Mouse (Mus musculus): ENCODE results near the gene Tcf7l2.

Gene Tcf7l2

DNA sequence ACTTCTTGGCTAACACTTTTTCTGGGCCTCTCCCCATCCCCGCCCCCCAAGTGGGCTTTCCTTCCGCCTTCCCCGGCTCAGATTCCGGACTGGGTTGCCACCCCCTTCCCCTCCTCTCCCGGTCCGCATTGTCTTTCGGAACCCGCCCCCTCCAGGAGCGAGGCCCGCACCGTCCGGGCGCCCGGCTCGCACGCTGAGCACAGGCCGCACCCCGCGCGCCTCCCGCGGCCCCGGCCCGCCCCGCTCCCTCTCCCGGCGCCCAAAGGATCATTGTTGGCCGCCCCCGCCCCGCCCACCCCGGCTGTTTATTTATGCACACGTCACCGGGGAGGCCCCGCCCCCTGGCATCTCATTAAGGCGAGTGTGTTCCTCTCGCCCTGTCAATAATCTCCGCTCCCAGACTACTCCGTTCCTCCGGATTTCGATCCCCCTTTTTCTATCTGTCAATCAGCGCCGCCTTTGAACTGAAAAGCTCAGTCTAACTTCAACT is at the start of gene Tcf7l2:
Gene Tcf7l2, plus strand, starts transcription at position 382 of the 490 bp plus-strand sequence.
- DNase-seq: peak; percentile 99

- no peak for DNase-seq
Measured at GRCm38 (mm10) chr19:55694651-55695050, 47.0 kb upstream of the Tcf7l2 start.

DNA sequence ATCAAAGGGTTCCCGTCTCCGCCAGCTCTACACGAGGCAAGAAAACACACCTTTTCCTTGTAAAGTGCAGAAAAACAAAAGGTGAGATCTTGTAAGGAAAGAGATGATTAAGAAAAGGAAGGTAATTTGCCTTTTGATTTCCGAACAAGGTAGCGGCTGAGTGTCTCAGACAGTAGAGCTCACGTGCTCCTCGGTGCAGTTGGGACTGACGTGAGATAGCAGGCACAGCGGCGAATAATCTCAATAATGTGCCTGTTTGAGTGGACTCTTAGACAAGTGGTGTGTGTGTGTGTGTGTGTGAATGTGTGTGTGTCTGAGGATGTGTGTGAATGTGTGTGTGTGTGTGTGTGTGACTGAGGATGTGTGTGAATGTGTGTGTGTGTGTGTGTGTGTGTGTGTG is 46.2 kb upstream of the Tcf7l2 start:
- DNase-seq: no peak

DNA sequence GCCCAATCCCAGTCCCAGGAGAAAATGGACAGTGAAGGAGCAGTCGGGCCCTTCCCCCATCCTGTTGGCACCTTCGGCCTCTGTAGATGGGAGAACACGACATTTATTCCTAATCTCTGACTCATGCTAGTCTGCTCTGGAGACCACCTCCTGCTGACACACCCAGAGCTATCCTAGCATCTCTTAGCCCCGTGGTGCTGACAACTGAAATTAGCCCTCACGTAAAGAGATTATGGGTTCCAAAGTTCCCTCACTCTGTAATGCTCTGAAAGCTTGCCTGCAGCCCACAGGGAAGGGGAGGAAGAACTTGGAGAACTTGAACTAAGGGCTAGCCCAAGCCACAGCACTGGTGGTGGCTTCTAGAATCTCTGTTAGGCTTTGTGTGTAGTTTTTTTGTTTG is 42.7 kb upstream of the Tcf7l2 start:
- DNase-seq: no peak

DNA sequence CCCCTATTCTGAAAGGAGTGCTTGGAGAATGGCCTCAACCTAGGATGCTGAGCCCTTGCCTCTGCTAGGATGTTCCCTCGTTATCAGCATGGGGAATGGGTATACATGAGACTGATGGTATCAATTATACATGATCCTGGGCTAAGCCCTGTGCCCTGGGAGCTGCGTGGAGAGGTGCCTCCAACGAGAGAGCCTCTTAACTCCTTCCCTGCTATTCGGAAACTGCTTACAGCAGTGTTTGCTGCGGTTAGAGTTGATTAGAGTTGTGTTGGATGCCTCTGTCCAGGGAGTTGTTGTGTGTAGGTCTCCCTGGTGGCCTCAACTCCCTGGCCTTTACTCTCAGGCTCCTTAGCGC is 41.4 kb upstream of the Tcf7l2 start:
- no peak for DNase-seq

- DNase-seq: peak; percentile 93
Measured at GRCm38 (mm10) chr19:55700569-55701282, 40.9 kb upstream of the Tcf7l2 start.

DNA sequence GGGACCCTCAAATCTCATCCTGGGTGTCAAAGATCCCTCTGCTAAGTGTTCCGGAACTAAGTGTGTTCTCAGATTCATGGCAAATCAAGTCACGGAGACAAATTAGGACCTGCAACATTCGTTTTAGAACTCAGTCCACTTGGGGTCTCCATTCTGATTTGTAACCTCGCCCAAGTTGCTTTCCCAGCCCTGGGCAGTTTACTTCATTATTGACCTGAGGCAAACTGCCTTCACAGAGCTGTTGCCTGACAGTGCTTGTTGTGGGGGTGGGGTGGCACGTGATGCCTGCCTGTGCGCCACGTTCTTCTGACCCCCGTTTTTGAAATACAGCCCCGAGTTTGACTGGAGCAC is 40.4 kb upstream of the Tcf7l2 start:
- no peak for DNase-seq

DNA sequence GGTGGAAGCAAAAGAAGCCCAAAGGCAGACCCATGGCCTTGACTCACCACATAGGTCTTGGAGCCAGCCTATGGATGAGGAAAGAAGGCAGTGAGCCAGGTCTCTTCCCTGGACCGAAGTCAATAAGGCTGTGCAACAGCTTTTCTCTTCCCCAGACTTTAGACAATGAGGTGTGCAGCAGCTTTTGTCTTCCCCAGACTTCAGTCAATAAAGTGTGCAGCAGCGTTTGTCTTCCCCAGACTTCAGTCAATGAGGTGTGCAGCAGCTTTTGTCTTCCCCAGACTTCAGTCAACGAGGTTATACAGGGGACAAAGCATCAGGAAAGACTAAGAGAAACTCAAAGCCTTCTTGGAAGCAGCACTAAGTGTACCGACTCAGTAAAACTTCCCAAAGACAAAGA is 39.5 kb upstream of the Tcf7l2 start:
- no peak for DNase-seq

- DNase-seq: no peak
Measured at GRCm38 (mm10) chr19:55702716-55703115, 38.9 kb upstream of the Tcf7l2 start.

- no peak for DNase-seq
Measured at GRCm38 (mm10) chr19:55704071-55704470, 37.5 kb upstream of the Tcf7l2 start.

DNA sequence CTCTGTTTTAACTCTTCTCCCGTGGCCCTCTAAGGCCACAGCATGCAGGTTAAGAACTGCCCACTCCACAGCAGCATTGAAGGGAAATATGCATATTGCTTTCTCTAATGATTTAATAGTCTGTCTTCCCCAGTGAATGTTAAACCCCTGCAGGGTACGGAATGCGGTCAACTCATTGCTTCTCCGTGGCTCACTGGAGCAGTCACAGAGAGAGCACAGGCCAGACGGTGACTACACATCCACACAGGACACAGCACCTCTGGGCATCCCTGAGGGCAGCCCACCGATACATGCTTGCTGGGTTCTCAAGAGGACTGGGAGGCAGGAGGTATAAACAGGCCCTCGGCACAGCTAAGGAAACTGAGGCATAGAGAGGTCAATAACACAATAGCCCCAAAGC is 35.3 kb upstream of the Tcf7l2 start:
- no peak for DNase-seq

DNA sequence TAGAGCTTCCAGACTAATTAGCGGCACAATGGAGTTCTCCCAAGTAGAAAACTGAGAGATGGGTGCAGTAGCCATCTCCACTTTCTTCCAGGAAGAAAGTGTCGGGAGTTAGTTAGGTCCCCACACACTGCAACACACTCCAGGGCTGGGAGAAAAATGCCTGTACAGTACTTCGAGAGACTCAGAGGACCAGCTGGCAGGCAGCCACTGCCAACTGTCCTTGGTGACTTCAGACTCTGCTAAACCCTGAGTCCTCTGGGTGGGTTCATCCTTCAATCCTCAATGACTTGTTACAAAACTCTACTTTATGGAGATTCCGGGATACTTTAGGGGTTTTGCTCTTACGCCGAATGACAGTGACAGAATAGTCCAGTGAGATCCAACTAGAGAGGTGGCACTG is 34.8 kb upstream of the Tcf7l2 start:
- DNase-seq: no peak

GRCm38 (mm10) chr19:55708031-55708554 is 33.5 kb upstream of the Tcf7l2 start:
- DNase-seq: no peak

DNA sequence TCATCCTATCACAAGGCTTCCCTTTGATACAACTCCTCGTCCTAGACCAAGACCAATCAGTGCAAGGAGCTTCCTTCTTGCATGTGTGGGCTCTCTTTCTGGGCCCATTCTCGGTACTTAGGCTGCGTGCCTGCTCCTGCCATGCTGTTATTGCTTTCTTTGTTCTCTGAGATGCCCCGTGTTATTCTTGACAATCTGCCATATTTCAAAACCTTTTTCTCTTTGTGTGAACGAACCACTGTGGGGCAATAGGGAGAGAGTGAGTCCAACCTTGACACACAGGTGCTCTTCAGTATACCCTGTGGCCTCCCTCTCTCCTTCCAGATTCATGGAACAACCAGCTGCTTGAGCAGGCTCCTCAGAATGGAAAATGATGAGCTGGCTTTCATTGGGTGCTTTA is 30.8 kb upstream of the Tcf7l2 start:
- DNase-seq: no peak

DNA sequence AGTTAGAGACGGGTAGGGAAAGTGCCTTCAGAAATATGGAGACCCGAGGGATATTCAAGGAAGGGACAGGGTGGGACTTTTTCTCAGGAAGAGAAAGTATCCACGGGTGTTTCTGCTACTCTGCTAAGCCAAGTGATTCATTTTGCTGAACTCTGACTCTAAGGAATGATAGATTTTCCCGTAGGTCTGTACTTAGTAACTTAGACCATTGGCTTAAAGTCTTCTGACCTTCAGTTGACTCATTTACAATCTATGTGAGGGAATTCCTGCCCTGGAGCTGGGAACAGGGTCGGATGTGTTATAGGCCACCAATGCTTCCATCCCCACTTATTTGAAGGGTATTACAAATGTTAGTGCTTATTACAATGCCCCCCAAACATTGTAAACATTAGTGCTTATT is 29.9 kb upstream of the Tcf7l2 start:
- no peak for DNase-seq

DNA sequence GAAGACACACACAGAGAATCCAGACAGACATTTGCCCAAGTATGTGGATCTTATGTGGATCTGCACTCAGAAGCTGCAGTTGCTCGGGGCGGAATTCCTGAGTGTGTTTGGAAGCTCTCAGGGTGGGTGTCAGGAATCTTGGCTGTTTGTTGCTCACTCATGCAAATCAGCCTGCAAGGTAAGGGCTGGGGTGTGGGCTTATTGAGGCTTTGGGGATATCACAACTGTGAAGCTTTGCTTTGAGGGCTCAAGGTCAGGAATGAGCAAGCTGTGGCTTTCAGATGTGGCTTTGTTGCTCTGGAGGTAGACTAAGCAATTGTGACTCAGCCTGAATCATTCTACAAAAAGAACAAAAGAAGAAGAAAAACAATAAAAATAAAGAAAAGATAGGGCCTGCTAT is 28.9 kb upstream of the Tcf7l2 start:
- no peak for DNase-seq

DNA sequence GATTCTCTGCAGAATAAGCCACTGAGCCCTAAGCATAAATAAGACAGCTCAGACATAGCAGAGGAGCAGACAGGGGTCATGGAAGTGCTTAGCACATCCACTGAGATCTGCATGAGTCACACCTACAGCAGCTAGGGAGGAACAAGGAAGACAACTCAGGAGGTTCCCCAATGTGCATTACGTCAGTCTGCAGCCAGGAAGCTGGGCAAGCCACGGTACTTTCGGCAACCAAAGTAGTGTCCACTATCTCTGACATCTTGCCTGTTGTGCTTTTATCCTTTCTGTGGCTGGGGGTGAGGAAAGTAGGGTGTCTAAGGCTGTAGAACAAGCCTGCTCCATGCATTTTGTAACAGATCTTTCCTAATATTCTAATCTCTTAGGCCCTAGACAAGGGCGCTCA is 27.6 kb upstream of the Tcf7l2 start:
- DNase-seq: no peak

DNA sequence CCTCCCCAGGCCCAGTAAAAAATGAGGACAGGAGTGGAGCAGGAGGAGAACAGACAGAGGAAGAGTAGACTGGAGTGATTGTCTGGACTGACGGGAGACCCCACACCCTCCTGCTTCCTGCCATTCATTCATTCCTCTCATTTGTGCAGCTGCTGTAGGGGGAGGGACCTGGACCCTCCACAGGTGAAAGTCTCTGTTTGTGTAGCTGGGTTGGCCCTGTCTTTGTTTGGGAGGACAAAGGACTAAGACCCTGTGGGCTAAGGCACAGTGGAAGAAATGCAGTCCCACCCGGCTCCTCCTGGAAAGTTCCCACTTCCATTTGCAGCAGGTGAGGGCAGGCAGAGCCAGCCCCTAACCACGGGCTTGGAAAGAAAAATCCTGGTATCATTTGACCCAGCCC is 27.0 kb upstream of the Tcf7l2 start:
- DNase-seq: no peak

DNA sequence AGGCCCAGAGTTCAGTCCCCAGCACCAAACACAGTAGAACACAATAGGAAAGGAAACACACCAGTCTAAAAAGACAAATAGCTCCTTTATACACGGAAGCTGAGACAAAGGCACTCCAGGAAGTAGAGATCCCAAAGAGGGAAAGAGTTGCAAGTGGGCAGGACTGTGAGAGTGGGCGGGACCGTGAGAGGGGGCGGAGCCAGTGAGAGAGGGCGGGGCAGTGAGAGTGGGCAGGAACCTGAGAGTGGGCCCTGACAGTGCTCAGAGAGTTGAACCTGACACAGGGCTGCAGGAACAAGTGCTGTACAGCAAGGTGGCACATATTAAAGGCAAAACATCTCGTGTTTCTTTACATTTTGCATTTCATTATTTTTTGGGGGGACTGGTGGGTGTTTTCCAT is 22.5 kb upstream of the Tcf7l2 start:
- DNase-seq: no peak

GRCm38 (mm10) chr19:55719524-55720408 is 21.9 kb upstream of the Tcf7l2 start:
- DNase-seq: no peak

- no peak for DNase-seq
Measured at GRCm38 (mm10) chr19:55720409-55721092, 21.1 kb upstream of the Tcf7l2 start.

- DNase-seq: no peak
Measured at GRCm38 (mm10) chr19:55722376-55722775, 19.2 kb upstream of the Tcf7l2 start.

DNA sequence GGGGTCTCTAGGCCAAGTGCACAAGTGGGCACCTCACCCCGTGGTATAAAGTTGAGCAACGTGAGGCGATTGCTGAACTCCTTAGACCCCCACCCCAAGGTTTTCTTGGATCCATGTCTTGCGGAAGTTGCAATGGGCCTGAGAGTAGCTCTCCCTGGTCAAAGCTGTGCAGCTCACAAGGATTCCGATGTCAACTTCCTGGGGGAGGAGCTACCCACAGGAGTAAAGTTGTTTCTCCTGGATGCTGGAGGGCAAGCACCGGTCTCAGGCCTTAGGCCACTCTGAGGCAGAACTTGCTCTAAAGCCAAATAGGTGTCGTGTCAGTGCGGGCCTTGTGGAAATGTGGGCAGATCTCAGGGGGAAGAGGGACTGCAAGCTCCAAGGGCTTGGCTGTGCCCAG is 12.2 kb upstream of the Tcf7l2 start:
- DNase-seq: no peak

GRCm38 (mm10) chr19:55732499-55732898 is 9.1 kb upstream of the Tcf7l2 start:
- DNase-seq: no peak

All from heart, adult 11 months (tissue).